Mouse (Mus musculus) forebrain, embryonic 14.5 days (tissue): ENCODE measurements at regions not wholly inside any gene's neighbourhood (a gene's known extent, or its start where the extent isn't known, plus 50 kb on each side); places are given as distances from the start of the nearest gene placed in this dataset.

Source experiments
- ATAC-seq: fragments of 200-750 bp; cut with Nextera tagmentation; 2 replicates; pipeline ENCODE4 v1.8.0; 2017; ENCODE audit warnings: mild to moderate bottlenecking, moderate library complexity
- DNase-seq: peaks from one replicate; pipeline ENCODE4 v3.0.0-alpha.2; 2015; ENCODE audit warnings: low spot score
- H3K27ac ChIP-seq: fragments of 300-500 bp; sonication (generic); 2 replicates; pipeline ENCODE4 v1.5.1; 2014; ENCODE audit warnings: low read depth, mild to moderate bottlenecking, control low read depth, low read length, moderate library complexity
- H3K27me3 ChIP-seq: fragments of 300-500 bp; sonication (generic); replicated peaks from 2 replicates; pipeline ENCODE4 v1.6.1; 2014; ENCODE audit warnings: low read length, control low read depth, mixed read lengths; ENCODE audit not compliant: control insufficient read depth, insufficient read depth
- H3K36me3 ChIP-seq: fragments of 300-500 bp; sonication (generic); 2 replicates; pipeline ENCODE4 v1.6.1; 2014; ENCODE audit warnings: low read length, control low read depth; ENCODE audit not compliant: control insufficient read depth, insufficient read depth
- H3K4me1 ChIP-seq: fragments of 300-500 bp; sonication (generic); 2 replicates; pipeline ENCODE4 v1.6.1; 2014; ENCODE audit warnings: antibody characterized with exemption, low read length, control low read depth; ENCODE audit not compliant: control insufficient read depth, insufficient read depth
- H3K4me2 ChIP-seq: fragments of 300-500 bp; sonication (generic); 2 replicates; pipeline ENCODE4 v1.6.1; 2014; ENCODE audit warnings: mild to moderate bottlenecking, control low read depth, low read length
- H3K4me3 ChIP-seq: fragments of 300-500 bp; sonication (generic); 2 replicates; pipeline ENCODE4 v1.5.1; 2014; ENCODE audit warnings: low read depth, low read length, control low read depth
- H3K9ac ChIP-seq: fragments of 300-500 bp; sonication (generic); 2 replicates; pipeline ENCODE4 v1.6.1; 2014; ENCODE audit warnings: mild to moderate bottlenecking, low read length, control low read depth, moderate library complexity
- H3K9me3 ChIP-seq: fragments of 300-500 bp; sonication (generic); replicated peaks from 2 replicates; pipeline ENCODE4 v1.6.1; 2016; ENCODE audit warnings: low read length, control low read depth, mixed read lengths; ENCODE audit not compliant: control insufficient read depth
- WGBS: fragments of 180-500 bp; shearing (Covaris S2); extraction: QIAGEN DNeasy Blood & Tissue Kit; methylation state at CpG from one replicate; pipeline ENCODE4 v1.1.7; 2014; 5-methylcytosine and 5-hydroxymethylcytosine counted together

GRCm38 (mm10) chr4:110134036-110134435 lies 156.2 kb downstream of the Dmrta2 start:
- Histone ChIP-seq H3K9me3 (no peaks in the 10 kb centered on the region), H3K4me1 (peaks cover 4% of the 10 kb centered on the region; the same call in 1 of the 2 replicates), H3K9ac (no peak overlapping the region), H3K4me3 (no peak overlapping the region), H3K27me3 (no peaks in the 10 kb centered on the region), H3K36me3 (no peaks in the 10 kb centered on the region), H3K4me2 (no peak overlapping the region), H3K27ac (no peak overlapping the region)
- no peak for ATAC-seq
- WGBS, result 63% methylated on average over 7 of the region's 7 CpGs
- no peak for DNase-seq

GRCm38 (mm10) chr4:110145229-110145628 lies 167.4 kb downstream of the Dmrta2 start:
- H3K9ac ChIP-seq, result no peak overlapping the region
- 90% methylated on average over 1 of the region's 1 CpGs for WGBS
- DNase-seq, result no peak

GRCm38 (mm10) chr4:110152103-110152946 lies 174.5 kb downstream of the Dmrta2 start:
- H3K27me3 ChIP-seq, result no peaks in the 10 kb centered on the region
- no peak overlapping the region for H3K4me3 ChIP-seq
- H3K4me2 ChIP-seq, result peak overlapping the region; percentile 36
- H3K9me3 ChIP-seq, result no peaks in the 10 kb centered on the region
- 12% methylated on average over 15 of the region's 15 CpGs for WGBS
- H3K27ac ChIP-seq, result peak overlapping the region; percentile 56
- peak; percentile 82 for DNase-seq
- H3K9ac ChIP-seq, result 0 out of 2 replicates have a peak overlapping the region, but pooled peaks have one; percentile 8
- H3K4me1 ChIP-seq, result peaks cover 12% of the 10 kb centered on the region
- H3K36me3 ChIP-seq, result no peaks in the 10 kb centered on the region
- ATAC-seq, result peak; percentile 91

More at GRCm38 (mm10) chr4:110145229-110145628, 167.4 kb downstream of the Dmrta2 start:
- ATAC-seq, result no peak
- H3K9me3 ChIP-seq, result no peaks in the 10 kb centered on the region
- H3K27me3 ChIP-seq, result no peaks in the 10 kb centered on the region
- no peaks in the 10 kb centered on the region for H3K36me3 ChIP-seq
- H3K27ac ChIP-seq, result no peak overlapping the region
- no peaks in the 10 kb centered on the region for H3K4me1 ChIP-seq
- no peak overlapping the region for H3K4me2 ChIP-seq
- H3K4me3 ChIP-seq, result no peak overlapping the region
